Mouse (Mus musculus) forebrain, embryonic 14.5 days (tissue): ENCODE measurements around the gene Pgc. TPM values are rescaled to one million over a fixed set of nuclear protein-coding genes. Genes with fewer than 3 reads are reported as not detected.

Experiments
- ATAC-seq: fragments of 200-750 bp; cut with Nextera tagmentation; 2 replicates; pipeline ENCODE4 v1.8.0; 2017; ENCODE audit warnings: mild to moderate bottlenecking, moderate library complexity
- DNase-seq: peaks from one replicate; pipeline ENCODE4 v3.0.0-alpha.2; 2015; ENCODE audit warnings: low spot score
- H3K27ac ChIP-seq: fragments of 300-500 bp; sonication (generic); 2 replicates; pipeline ENCODE4 v1.5.1; 2014; ENCODE audit warnings: low read depth, mild to moderate bottlenecking, control low read depth, low read length, moderate library complexity
- H3K27me3 ChIP-seq: fragments of 300-500 bp; sonication (generic); replicated peaks from 2 replicates; pipeline ENCODE4 v1.6.1; 2014; ENCODE audit warnings: low read length, control low read depth, mixed read lengths; ENCODE audit not compliant: control insufficient read depth, insufficient read depth
- H3K36me3 ChIP-seq: fragments of 300-500 bp; sonication (generic); 2 replicates; pipeline ENCODE4 v1.6.1; 2014; ENCODE audit warnings: low read length, control low read depth; ENCODE audit not compliant: control insufficient read depth, insufficient read depth
- H3K4me1 ChIP-seq: fragments of 300-500 bp; sonication (generic); 2 replicates; pipeline ENCODE4 v1.6.1; 2014; ENCODE audit warnings: antibody characterized with exemption, low read length, control low read depth; ENCODE audit not compliant: control insufficient read depth, insufficient read depth
- H3K4me2 ChIP-seq: fragments of 300-500 bp; sonication (generic); 2 replicates; pipeline ENCODE4 v1.6.1; 2014; ENCODE audit warnings: mild to moderate bottlenecking, control low read depth, low read length
- H3K4me3 ChIP-seq: fragments of 300-500 bp; sonication (generic); 2 replicates; pipeline ENCODE4 v1.5.1; 2014; ENCODE audit warnings: low read depth, low read length, control low read depth
- H3K9ac ChIP-seq: fragments of 300-500 bp; sonication (generic); 2 replicates; pipeline ENCODE4 v1.6.1; 2014; ENCODE audit warnings: mild to moderate bottlenecking, low read length, control low read depth, moderate library complexity
- H3K9me3 ChIP-seq: fragments of 300-500 bp; sonication (generic); replicated peaks from 2 replicates; pipeline ENCODE4 v1.6.1; 2016; ENCODE audit warnings: low read length, control low read depth, mixed read lengths; ENCODE audit not compliant: control insufficient read depth
- WGBS: fragments of 180-500 bp; shearing (Covaris S2); extraction: QIAGEN DNeasy Blood & Tissue Kit; methylation state at CpG from one replicate; pipeline ENCODE4 v1.1.7; 2014; 5-methylcytosine and 5-hydroxymethylcytosine counted together
- polyA plus RNA-seq: library from polyadenylated mRNA; unstranded; fragments of >200 nt; fragmentation: Nextera tagmentation; extraction: Ambion mirVana; gene quantifications from 2 replicates; pipeline ENCODE4 v1.2.1, GENCODE M21; 2014

Pgc gene
- polyA plus RNA-seq, 1 experiment from 2014 or later: not detected

- no peaks in the 10 kb centered on the region for H3K27me3 ChIP-seq
- no peak overlapping the region for H3K9ac ChIP-seq
- ATAC-seq (no peak), DNase-seq (no peak)
- no peak overlapping the region for H3K27ac ChIP-seq
- H3K9me3 ChIP-seq: no peaks in the 10 kb centered on the region
- 80% methylated on average over 4 of the region's 4 CpGs for WGBS
- no peak overlapping the region for H3K4me3 ChIP-seq
- no peaks in the 10 kb centered on the region for H3K36me3 ChIP-seq
- no peak overlapping the region for H3K4me2 ChIP-seq
- peaks cover 13% of the 10 kb centered on the region; the same call in 1 of the 2 replicates for H3K4me1 ChIP-seq
Observed at GRCm38 (mm10) chr17:47765986-47766385, 39.3 kb downstream of the Pgc start.

GRCm38 (mm10) chr17:47766407-47767043 is 39.9 kb downstream of the Pgc start:
- no peaks in the 10 kb centered on the region for H3K36me3 ChIP-seq
- no peak overlapping the region for H3K4me2 ChIP-seq
- peaks cover 13% of the 10 kb centered on the region; the same call in 1 of the 2 replicates for H3K4me1 ChIP-seq
- H3K9ac ChIP-seq: no peak overlapping the region
- H3K4me3 ChIP-seq: no peak overlapping the region
- H3K9me3 ChIP-seq: no peaks in the 10 kb centered on the region
- ATAC-seq: no peak
- DNase-seq: no peak
- H3K27me3 ChIP-seq: no peaks in the 10 kb centered on the region
- H3K27ac ChIP-seq: no peak overlapping the region
- WGBS: 91% methylated on average over 6 of the region's 6 CpGs

GRCm38 (mm10) chr17:47767081-47767455 is 40.4 kb downstream of the Pgc start:
- ATAC-seq (no peak), DNase-seq (no peak)
- Histone ChIP-seq H3K9ac (no peak overlapping the region), H3K4me3 (no peak overlapping the region), H3K27me3 (no peaks in the 10 kb centered on the region), H3K9me3 (0 out of 2 replicates have a peak, but pooled peaks cover 1% of the 10 kb centered on the region), H3K4me1 (peaks cover 13% of the 10 kb centered on the region; the same call in 1 of the 2 replicates), H3K27ac (no peak overlapping the region), H3K36me3 (no peaks in the 10 kb centered on the region), H3K4me2 (no peak overlapping the region)
- WGBS: 69% methylated on average over 2 of the region's 2 CpGs

- H3K27ac ChIP-seq: no peak overlapping the region
- H3K27me3 ChIP-seq: no peaks in the 10 kb centered on the region
- H3K9me3 ChIP-seq: 0 out of 2 replicates have a peak, but pooled peaks cover 2% of the 10 kb centered on the region
- no peak for ATAC-seq
- 68% methylated on average over 10 of the region's 17 CpGs for WGBS
- H3K4me3 ChIP-seq: no peak overlapping the region
- peaks cover 10% of the 10 kb centered on the region; the same call in 1 of the 2 replicates for H3K4me1 ChIP-seq
- no peak overlapping the region for H3K9ac ChIP-seq
- H3K4me2 ChIP-seq: no peak overlapping the region
- H3K36me3 ChIP-seq: no peaks in the 10 kb centered on the region
- no peak for DNase-seq
Observed at GRCm38 (mm10) chr17:47767456-47768141, 41.0 kb downstream of the Pgc start.

GRCm38 (mm10) chr17:47768707-47769276 is 42.1 kb downstream of the Pgc start:
- no peak overlapping the region for H3K4me2 ChIP-seq
- ATAC-seq: no peak
- H3K36me3 ChIP-seq: no peaks in the 10 kb centered on the region
- H3K4me3 ChIP-seq: no peak overlapping the region
- no peak for DNase-seq
- no peaks in the 10 kb centered on the region for H3K27me3 ChIP-seq
- H3K9me3 ChIP-seq: 0 out of 2 replicates have a peak, but pooled peaks cover 5% of the 10 kb centered on the region
- H3K4me1 ChIP-seq: no peaks in the 10 kb centered on the region
- no peak overlapping the region for H3K27ac ChIP-seq
- whole genome bisulfite sequencing: 61% methylated on average over 12 of the region's 12 CpGs
- H3K9ac ChIP-seq: no peak overlapping the region

GRCm38 (mm10) chr17:47769389-47770299 is 43.0 kb downstream of the Pgc start:
- Histone ChIP-seq H3K9ac (no peak overlapping the region), H3K4me1 (no peaks in the 10 kb centered on the region), H3K4me3 (no peak overlapping the region), H3K27ac (no peak overlapping the region), H3K36me3 (no peaks in the 10 kb centered on the region), H3K4me2 (no peak overlapping the region), H3K9me3 (0 out of 2 replicates have a peak, but pooled peaks cover 5% of the 10 kb centered on the region), H3K27me3 (no peaks in the 10 kb centered on the region)
- WGBS: 86% methylated on average over 11 of the region's 11 CpGs
- DNase-seq: no peak
- no peak for ATAC-seq

GRCm38 (mm10) chr17:47773604-47774003 is 47.0 kb downstream of the Pgc start:
- Histone ChIP-seq H3K36me3 (no peaks in the 10 kb centered on the region), H3K9me3 (0 out of 2 replicates have a peak, but pooled peaks cover 5% of the 10 kb centered on the region), H3K4me1 (no peaks in the 10 kb centered on the region), H3K4me2 (no peak overlapping the region), H3K9ac (no peak overlapping the region), H3K27ac (no peak overlapping the region), H3K4me3 (no peak overlapping the region), H3K27me3 (no peaks in the 10 kb centered on the region)
- no peak for ATAC-seq
- WGBS: 70% methylated on average over 6 of the region's 6 CpGs
- no peak for DNase-seq

- H3K27me3 ChIP-seq: no peaks in the 10 kb centered on the region
- H3K9me3 ChIP-seq: 0 out of 2 replicates have a peak, but pooled peaks cover 3% of the 10 kb centered on the region
- H3K4me2 ChIP-seq: no peak overlapping the region
- H3K4me3 ChIP-seq: no peak overlapping the region
- no peak overlapping the region for H3K9ac ChIP-seq
- no peak overlapping the region for H3K27ac ChIP-seq
- H3K36me3 ChIP-seq: no peaks in the 10 kb centered on the region
- ATAC-seq (no peak), DNase-seq (no peak)
- 74% methylated on average over 2 of the region's 2 CpGs for WGBS
- H3K4me1 ChIP-seq: no peaks in the 10 kb centered on the region
Observed at GRCm38 (mm10) chr17:47777141-47777540, 50.5 kb downstream of the Pgc start.
